Comparison of ENCODE assay signal across 7 mouse cellular contexts in genomic region chr5:147860449-147861261, GRCm38 (mm10). TPM values are rescaled to one million over a fixed set of nuclear protein-coding genes. Genes with fewer than 3 reads are reported as not detected.
DNase-seq lines count a peak whose midpoint lies in the region; ATAC-seq lines count a peak whose summit lies in the region.

TSS of gene Pomp (plus strand) at chr5:147860461.

- under 1% methylated on average over 68 of the region's 68 CpGs for WGBS in intestine, embryonic 16.5 days
- under 1% methylated on average over 67 of the region's 68 CpGs for WGBS in midbrain, embryonic 11.5 days

- DNase-seq in adrenal gland, adult 2 months = peak; percentile 95
- DNase-seq in embryo, embryonic 11.5 days (ENCODE audit: low read depth, low spot score) = peak; percentile 81
- peak; percentile 77 to 91 for DNase-seq in gastrocnemius, postnatal 4 days (ENCODE audit: low spot score in 2 of 2)
- peak; percentile 92 to 94 for DNase-seq in left cerebral cortex, postnatal 36 days (ENCODE audit: low spot score in 2 of 2)
- DNase-seq in midbrain, embryonic 11.5 days (ENCODE audit: low spot score, missing footprints) = peak; percentile 99
- peak; percentile 81 for DNase-seq in skeletal muscle tissue, adult 2 months (ENCODE audit: low read depth, low spot score)

- peak; percentile 97 for ATAC-seq in intestine, embryonic 16.5 days
- peak; percentile 96 for ATAC-seq in midbrain, embryonic 11.5 days (ENCODE audit: low FRiP score)

- H3K4me1 ChIP-seq in intestine, embryonic 16.5 days (ENCODE audit: control insufficient read depth, insufficient read depth, low read length) = peaks cover 8% of the 10 kb centered on the region
- peaks cover 6% of the 10 kb centered on the region for H3K4me1 ChIP-seq in midbrain, embryonic 11.5 days (ENCODE audit: control insufficient read depth, insufficient read depth, low read length)

- peak within 1 kb of the TSS; percentile 84 for H3K27ac ChIP-seq in intestine, embryonic 16.5 days (ENCODE audit: low read length)
- H3K27ac ChIP-seq in midbrain, embryonic 11.5 days (ENCODE audit: low read depth, low read length) = peak within 1 kb of the TSS; percentile 59; the same call in 1 of the 2 replicates

- peak within 1 kb of the TSS; percentile 91 for H3K9ac ChIP-seq in intestine, embryonic 16.5 days (ENCODE audit: low read depth, low read length)
- peak within 1 kb of the TSS; percentile 92 for H3K9ac ChIP-seq in midbrain, embryonic 11.5 days (ENCODE audit: low read length)

- H3K4me2 ChIP-seq in intestine, embryonic 16.5 days (ENCODE audit: low read depth, low read length) = peak within 1 kb of the TSS; percentile 91
- peak within 1 kb of the TSS; percentile 90 for H3K4me2 ChIP-seq in midbrain, embryonic 11.5 days

- no peaks in the 10 kb centered on the region for H3K27me3 ChIP-seq in intestine, embryonic 16.5 days (replicated peaks; ENCODE audit: control insufficient read depth, insufficient read depth, low read length)
- no peaks in the 10 kb centered on the region for H3K27me3 ChIP-seq in midbrain, embryonic 11.5 days (ENCODE audit: control insufficient read depth, insufficient read depth, low read length)

- peak within 1 kb of the TSS; percentile 98 for H3K4me3 ChIP-seq in intestine, embryonic 16.5 days (ENCODE audit: low read length)
- H3K4me3 ChIP-seq in midbrain, embryonic 11.5 days (ENCODE audit: low read depth, low read length) = peak within 1 kb of the TSS; percentile 95

- peaks cover 11% of the 10 kb centered on the region for H3K36me3 ChIP-seq in intestine, embryonic 16.5 days (ENCODE audit: control insufficient read depth, insufficient read depth, low read length)
- peaks cover 11% of the 10 kb centered on the region; the same call in 1 of the 2 replicates for H3K36me3 ChIP-seq in midbrain, embryonic 11.5 days (ENCODE audit: control insufficient read depth, insufficient read depth, low read length)

- H3K9me3 ChIP-seq in intestine, embryonic 16.5 days (ENCODE audit: control insufficient read depth, low read length) = no peaks in the 10 kb centered on the region
- H3K9me3 ChIP-seq in midbrain, embryonic 11.5 days (ENCODE audit: control insufficient read depth, low read length) = no peaks in the 10 kb centered on the region

- intact Hi-C loops in left cerebral cortex, postnatal 36 days (cut with DNase I) = loop anchor here (5.0 to 10.0 kb wide), 2 partner anchors 97 to 384 kb away; partner anchors contain the start of gene Mtus2

RNA-seq across cellular contexts. Expression of gene Pomp, which starts in this region (rescaled TPM):
- total RNA-seq in adrenal gland, adult 2 months (2021) = 100 to 1,000 TPM; 187 to 199 TPM
- polyA plus RNA-seq in adrenal gland, adult 2 months (2012; rRNA removed) = 12.2 and 21.1 TPM in 2 replicates
- 100 to 1,000 TPM; 128 to 151 TPM for total RNA-seq in gastrocnemius, postnatal 4 days (2021)
- 394 and 410 TPM in 2 replicates for polyA plus RNA-seq in intestine, embryonic 16.5 days (2015; fragmentation: Nextera tagmentation; extraction: Ambion mirVana)
- total RNA-seq in left cerebral cortex, postnatal 36 days (2021) = 100 to 1,000 TPM; 159 to 195 TPM
- polyA plus RNA-seq in midbrain, embryonic 11.5 days (2014; fragmentation: Nextera tagmentation; extraction: Ambion mirVana) = 562 and 573 TPM in 2 replicates

Comparison
In these comparisons a context has a peak if more than half of its experiments do, and no peak if none do; other contexts are left out.
1. Peak in every context shown above with its lines: DNase-seq, ATAC-seq, H3K4me3 ChIP-seq and H3K27ac ChIP-seq.
2. RNA of gene Pomp (polyA plus RNA-seq): 562 to 573 TPM in midbrain, embryonic 11.5 days and 394 to 410 TPM in intestine, embryonic 16.5 days; 12.2 to 21.1 TPM in adrenal gland, adult 2 months; every median in the first group is over 10 times any median in the second.